Mouse (Mus musculus): ENCODE results near the gene Tmtc2.

The Tmtc2 gene

DNA sequence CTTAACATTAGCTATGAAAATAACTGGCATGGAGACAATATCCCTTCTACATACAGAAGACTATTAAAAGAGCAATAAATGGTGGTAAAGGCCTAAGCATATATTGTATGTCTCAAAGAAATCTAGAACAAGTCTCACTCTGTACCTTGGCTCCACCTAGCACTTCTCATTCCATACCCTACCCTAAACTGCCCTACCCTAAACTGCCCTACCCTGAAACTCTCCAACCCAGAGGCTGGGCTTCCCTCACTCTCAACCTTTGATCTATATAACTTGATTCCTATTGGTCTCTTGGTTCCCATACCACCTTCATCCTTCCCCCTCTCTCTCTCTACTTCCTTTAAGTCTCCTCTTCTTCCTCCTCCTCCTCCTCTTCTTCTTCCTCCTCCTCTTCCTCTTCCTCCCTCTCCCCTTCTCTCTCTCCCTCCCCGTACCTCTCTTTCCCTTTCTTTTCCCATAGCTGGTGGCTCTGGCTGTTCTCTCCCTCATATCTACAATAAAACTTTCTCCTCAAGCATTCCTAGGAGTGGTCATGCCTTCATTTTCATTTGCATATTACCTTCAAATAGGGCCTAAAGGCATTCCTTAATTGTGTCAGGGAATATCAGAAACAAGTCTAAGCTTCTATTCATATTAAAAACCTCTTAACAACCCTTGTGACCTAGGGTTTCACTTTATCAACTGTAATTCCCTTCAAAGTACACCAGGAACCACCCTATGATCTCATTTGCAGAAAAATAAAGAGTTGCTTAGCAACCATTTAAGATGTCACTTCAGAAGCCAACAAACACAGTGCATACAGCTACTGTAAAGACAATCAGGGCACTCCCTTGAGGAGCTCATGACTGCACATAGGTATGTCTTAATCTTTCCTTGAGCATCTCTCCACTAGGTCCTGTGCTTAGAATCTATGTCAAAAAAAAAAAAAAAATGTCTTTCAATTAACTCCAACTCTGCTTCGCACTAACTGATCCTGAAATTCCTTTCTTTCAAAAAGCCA is 29.9 kb downstream of the Tmtc2 start:
- DNase-seq (ENCODE audit: low spot score) = no peak

DNA sequence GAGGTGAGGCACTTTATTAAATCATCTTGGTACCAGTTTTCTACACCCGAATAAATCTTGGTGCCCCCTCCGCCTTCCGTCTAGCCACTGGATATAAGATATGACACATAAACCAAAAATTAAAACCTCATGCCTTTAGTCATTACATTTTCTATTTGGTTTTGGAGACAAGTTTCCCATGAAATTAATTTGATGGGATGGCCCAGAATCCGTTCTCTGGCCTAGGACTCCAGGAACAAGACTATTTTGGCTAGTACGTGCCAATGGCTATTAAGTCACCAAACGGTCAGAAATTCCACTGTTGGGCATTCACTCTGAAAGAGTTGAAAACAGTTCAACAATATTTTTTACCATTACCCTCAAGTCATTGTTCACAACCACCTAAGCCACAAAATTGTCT is 32.2 kb downstream of the Tmtc2 start:
- no peak for DNase-seq (ENCODE audit: low spot score)

DNA sequence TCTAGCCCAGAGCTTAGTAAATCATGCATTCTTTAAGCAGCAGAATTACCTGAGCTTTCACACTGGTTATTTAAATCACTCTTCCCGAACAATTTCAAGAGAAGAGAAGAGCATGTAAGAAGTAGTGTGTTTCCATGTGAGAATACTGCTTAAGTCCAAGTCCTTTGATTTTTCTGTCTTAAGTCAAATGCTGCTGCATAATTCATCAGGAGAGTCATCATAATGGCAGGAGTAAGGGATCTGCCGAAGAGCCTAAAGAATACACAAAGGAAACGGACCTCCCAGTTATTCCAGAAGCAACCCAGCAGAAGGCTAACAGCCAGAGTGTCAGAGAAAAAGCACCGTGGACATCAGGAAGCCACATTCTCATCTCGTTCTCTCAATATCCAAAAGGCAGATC is 34.6 kb downstream of the Tmtc2 start:
- no peak for DNase-seq (ENCODE audit: low spot score)

DNA sequence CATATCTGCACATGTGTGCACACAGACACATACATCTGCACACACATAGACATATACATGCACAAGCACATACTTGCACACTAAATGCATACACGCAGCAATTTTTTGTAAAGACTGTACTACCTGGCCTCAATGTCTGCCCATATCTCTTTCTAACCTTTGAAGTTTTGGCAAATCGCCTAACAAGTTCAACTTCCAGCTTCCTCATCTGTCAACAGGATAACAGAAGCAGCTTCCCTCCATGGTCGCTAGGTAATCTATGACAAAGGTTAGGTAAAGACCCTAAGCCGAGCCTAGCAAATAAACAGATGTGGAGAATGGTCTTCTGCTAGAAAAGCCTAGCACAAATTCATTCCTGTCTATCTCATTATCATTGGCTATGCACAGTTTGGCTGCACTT is 37.3 kb downstream of the Tmtc2 start:
- DNase-seq (ENCODE audit: low spot score) = no peak

DNA sequence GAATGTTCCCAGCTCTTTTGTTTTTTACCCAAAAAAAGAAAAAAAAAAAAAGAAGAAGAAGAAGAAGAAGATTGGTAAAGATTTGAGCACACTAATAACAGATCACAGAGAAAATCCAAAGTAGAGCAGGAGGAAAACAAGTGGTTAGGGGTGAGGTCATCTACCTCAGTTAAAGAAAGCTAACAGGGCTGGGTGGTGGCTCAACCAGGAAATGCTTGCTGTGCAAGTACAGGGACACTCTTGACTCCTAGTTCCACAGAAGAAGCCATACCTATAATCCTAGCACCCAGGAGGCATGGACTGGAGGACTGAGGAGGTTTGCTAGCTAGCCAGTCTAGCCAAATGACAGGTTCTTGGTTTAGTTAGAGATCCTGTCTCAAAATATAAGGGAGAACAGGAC is 38.4 kb downstream of the Tmtc2 start:
- no peak for DNase-seq (ENCODE audit: low spot score)

DNA sequence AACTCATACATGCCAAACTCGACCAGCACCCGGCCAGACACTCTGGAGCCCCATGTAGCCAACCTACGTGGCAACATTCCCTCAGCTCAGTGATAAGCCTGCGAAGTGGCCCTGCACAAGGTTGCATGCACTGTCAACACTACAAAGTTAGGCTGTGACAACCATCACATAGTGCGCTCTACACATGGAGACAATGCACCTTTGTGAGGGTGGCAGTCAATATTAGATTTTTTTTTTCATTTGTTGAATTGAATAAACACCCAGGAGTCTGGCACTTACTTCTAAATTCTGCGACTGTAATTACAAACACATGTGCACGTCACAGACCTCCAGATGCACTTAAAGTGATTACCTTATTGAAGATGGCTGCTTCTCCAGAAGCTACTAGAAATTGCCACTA is 41.5 kb downstream of the Tmtc2 start:
- no peak for DNase-seq (ENCODE audit: low spot score)

DNA sequence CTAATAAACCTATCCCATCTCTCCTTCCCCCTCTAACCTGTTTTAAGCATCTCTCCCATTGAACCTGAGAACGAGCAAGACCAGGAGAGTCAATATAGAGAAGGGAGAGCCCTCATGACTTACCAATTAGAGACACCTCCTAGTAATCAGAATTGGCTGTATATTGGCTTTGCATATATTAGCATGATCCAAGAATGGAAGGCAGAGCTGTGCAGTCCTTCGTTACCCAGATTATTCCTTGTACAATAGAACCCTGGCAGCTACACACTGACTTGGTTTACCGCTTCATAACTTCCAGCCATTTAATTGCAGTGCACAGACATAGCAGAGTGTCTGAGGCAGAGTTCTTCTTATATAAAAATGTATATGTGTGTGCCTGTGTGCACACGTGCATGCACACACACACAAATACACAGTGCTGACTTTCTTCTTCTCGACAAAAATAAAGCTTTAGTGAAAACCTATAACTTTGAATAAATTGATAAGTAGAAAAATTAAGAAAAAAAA is 42.2 kb downstream of the Tmtc2 start:
- DNase-seq (ENCODE audit: low spot score) = no peak

DNA sequence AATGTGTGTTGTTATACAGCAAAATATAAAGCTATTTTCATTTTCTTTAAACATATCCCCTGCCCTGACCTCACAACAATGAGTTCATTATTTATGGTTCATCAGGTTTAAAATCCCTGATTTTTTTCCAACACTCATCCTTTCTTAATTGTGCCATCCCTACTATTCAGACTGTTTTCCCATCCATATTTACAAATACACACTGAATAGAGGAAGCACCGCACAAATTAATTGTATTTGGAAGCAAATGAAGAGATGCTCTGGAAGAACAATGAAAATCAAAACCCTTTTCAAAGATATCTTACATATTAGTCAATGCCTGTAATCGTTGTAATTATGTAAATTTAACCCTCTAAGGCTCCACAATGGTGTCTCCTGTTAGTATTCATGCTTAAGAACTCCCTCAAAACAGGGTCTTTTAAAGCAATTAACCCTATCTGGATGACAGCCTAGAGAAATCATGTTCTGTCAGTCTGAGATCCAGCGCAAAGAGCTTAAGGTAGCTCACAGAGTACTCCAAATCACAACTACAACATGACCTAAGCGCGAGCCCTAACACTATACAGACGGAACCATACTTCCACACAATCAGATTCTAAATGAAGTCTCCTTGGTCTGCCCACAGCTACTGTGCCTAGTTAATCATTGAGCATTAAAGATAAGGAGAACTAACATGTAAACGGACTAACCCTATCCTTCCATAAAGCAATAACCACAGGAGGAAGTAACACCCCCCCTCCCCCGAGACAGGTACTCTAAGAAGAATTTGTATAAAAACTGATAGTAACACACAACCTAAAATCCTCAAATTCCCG is 43.0 kb downstream of the Tmtc2 start:
- peak; percentile 52 for DNase-seq (ENCODE audit: low spot score)

DNA sequence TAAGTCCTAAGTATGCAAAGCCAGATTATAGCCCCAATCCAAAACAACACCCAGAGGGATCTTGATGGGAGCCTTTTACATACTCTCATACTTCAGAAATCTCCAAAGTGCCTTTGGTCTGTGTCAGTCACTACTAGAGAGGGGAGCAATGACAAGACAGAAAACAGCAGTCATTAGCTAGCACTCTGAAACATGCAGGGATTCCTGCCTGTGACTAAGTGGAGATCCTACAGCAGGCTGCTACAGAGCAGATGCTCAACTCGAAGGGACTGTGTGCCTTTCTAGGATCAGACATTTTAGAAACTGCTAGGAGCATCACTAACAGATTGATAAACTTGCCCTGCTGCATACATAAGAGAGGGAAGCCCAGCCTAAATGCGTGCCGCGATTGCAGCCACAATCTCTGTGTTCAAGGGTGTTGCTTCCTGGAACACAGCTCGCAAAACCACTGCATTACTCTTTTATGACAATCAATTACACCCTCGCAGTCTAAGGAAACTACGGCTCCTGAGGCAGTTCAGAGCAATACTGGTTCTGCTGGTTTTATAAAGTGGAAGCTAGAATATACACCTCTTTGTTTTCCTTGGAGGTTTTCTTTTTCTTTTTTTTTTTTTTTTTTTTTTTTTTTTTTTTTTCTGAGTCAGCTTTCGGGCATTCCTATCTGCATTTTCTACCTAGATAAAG is 50.7 kb downstream of the Tmtc2 start:
- no peak for DNase-seq (ENCODE audit: low spot score)

DNA sequence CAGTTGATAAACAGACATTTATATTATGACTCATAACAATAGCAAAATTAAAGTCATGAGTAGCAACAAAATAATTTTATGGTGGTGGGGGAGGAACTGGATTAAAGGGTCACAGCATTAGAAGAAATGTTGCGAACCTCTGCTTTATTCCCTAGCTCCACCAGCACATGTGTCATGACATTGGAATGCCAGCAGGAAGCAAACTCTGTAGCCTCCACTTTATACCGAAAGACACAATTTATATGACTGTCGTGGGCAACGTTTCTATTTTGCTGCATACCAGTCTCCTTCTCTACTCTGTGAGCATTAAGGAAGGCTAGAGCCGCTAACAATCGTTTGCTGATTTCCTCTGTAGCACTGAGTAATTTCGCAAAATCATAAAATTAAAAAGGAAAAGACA is 51.8 kb downstream of the Tmtc2 start:
- no peak for DNase-seq (ENCODE audit: low spot score)

DNA sequence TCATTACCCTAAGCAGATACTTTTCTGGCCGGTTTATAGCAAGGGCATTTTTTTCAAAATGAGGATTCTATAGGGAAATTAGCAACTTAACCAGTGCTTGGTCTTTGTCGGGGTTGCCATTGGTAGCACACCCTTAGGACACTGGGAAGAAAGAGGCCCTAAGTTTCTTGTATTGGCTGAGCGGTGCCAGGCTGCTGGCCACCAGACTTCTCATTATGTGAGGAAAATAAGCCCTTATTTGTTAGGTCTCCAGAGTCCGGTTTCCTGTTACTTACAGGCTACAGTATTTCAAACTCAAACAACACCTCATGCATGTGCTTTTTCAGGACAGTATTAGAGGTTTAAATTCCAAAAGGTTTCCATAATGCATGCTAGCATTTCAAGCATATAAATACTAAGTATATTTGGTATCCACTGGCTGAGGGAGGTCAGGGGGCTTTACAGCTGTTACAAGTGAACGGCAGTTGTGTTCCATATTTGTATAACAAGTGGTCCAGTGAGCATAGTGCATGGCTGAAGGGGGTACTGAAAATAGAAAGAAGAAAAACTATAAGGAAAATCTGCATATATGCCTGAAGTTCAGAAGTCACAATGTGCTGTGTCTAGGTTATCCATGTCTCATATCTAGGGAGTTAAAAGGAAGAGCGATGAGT is 55.0 kb downstream of the Tmtc2 start:
- DNase-seq (ENCODE audit: low spot score) = no peak

DNA sequence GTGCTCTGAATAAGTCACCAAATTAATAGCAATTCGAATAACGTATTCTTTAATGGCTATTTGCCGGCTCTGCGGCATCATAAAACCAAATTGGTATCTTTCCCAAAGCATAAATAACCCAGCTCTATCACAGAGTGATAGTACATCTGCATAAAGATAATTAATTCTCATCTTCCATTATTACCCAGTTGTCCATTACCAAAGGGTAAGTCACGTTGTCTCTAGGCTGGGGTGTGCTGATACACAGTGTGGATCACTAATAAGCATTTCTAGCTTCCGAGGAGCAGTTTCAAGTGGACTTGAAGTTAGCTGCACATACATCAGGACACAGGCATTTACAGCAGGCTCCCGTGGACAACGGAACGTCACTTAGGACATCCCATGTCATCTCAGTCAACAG is 56.1 kb downstream of the Tmtc2 start:
- no peak for DNase-seq (ENCODE audit: low spot score)

DNA sequence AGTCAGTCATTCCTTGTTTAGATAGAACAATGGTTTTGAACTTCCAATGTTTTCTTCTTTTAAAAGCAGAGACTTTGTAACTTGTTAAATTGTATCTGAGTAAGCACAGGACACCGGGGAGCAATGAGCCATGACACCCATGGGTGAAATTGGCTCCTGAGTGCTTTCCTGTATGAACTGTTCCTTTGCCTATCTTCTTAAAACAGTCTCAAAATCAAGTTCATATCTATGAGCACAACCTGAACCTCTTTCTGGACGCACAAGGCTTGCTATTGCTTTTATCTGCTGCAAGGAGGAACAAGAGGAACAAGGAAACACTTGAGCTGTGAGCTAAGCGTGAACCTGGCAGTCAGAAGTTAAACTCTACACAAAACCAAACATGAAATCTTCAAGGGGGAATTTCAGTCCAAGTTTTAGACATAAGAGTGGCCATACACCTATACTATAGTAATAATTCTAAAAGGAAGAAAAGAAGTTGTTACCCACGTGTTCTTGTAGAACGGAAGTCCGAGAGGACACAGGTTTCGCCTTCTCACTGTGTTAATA is 60.4 kb downstream of the Tmtc2 start:
- DNase-seq (ENCODE audit: low spot score) = no peak

DNA sequence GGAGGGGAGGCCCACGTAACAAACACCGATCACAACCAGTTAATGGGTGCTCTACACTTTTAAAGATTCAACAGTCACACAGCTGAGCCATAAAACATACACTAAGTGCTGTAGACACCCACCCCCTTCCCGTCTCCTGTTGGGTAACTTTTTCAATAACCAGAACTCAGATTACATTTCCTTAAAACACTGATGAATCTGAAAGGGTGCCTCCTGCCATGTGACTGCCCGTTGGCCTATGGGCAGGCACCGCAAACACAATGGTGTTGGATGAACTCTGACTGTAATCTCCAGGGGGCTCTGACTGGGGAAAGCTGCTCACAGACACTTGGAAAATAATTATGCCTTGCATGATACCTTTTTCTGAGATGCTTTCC is 64.4 kb downstream of the Tmtc2 start:
- DNase-seq (ENCODE audit: low spot score) = peak; percentile 48

DNA sequence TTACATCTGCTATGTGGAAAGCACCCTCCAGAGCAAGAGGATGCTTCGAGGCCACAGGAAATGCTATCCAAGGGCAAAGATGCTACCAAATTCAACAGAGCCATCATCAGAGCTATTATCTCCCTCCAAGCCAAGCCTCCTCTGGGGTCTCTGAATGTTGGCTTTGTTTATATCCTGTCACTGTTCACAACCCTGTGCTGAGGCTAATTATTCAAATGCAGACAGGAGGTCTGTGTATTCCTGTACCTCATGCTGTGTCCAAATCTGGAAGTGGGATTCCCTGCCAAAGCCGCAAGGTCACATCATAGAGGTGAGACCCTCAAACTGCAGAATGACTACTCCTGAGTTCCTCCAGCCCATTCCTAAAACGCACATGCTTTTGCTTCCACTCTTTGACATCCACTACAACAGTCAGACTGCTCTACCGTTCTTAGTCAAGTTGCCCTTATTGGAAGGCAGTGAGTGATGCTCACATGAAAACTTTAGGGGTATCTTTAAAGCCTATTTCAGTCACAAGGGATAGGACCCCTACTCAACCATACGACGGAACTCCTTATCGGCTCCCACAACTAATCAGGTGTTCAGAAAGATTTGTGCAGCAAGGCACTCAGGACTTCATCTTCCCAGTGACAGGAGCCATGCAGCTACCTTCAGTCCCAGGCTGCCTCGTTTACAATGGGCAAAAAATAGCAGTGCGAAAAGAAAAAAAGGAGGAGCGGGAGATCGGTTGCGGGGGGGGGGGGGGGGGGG is 64.9 kb downstream of the Tmtc2 start:
- no peak for DNase-seq (ENCODE audit: low spot score)

DNA sequence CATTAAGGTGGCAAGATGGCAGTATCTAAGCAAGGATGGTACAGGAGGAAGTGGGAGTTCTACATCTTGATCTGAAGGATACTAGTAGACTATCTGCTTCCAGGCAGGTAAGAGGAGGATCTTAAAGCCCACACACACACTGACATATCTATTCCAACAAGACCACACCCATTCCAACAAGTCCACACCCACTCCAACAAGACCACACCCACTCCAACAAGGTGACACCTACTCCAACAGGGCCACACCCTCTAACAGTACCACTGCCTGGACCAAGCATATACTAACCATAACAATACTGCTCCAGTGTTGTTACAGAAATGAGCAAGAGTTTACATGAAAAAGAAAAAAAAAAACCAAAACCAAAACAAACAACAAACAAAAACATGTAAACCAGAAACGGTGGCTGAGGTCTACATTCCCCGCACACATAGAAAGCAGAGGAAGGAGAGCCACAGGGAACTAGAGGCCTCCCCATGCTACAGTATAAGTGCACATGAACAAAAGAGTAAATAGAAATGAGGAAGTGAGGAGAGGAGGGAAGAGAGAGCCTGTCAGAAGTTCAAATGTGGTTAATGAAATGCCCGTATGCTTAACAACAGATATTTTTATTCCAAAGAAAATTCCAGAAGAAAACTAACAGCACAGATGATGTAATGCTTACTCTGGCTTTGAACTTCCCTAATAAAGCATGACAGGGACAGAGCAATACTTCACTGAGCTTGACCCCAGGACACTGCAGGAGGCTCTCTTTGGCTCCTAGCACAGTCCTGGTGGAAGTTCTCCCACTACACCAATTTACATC is 66.1 kb downstream of the Tmtc2 start:
- peak; percentile 25 for DNase-seq (ENCODE audit: low spot score)

DNA sequence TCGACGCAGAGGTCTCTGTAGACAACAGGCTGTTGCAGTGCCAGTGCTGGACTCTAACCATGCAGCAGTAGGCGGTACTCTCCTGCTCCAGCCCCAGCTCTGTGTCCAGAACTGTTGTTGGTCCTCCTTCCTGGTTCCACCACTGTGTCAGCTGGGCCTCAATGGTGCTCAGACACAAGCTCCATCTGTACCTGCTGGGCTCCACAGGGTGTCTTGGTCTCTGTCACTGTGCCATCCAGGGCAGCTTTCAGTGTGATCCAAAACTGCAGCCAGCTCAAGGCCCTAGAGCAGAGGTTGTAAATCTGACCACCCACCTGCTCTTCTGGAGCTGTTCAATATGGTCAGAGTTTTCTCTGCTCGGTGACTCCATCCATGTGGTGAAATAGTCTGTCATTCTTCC is 68.2 kb downstream of the Tmtc2 start:
- no peak for DNase-seq (ENCODE audit: low spot score)

DNA sequence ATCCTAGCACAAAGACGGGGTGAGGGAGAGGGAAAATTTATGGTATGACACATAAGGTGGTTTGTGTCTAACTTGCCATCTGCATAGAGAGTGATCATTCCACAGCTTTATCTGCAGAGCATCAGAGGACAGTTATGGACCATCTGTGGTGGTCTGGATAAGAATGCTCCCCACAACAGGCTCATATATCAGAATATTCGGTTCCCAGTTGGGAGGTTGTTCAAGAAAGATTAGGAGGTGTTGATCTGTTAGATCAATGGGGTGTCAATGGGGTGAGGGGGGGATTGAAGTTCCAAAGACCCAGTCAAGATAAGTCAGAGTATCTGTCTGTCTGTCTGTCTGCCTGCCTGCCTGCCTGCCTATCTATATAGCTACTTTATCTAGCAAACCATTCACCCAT is 69.8 kb downstream of the Tmtc2 start:
- no peak for DNase-seq (ENCODE audit: low spot score)

DNA sequence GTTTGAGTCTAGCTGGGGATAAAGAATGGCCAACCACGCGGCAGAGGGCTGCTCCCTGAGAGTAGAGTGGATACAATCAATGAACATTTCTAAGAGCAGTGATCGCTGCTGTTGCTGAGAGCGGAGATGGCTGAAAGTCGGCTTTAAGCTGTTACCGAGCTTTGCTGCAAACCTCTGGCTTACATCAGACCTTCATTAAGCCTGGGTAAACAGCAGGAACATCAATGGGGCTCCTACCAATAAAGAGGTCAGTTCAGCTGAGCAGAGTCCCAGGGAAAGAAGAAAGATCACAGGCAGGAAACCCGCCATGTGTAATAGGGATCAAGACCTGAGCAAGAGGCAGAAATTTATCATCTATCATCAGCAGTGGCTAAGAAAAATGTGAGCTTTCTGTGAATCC is 72.5 kb downstream of the Tmtc2 start:
- no peak for DNase-seq (ENCODE audit: low spot score)

DNA sequence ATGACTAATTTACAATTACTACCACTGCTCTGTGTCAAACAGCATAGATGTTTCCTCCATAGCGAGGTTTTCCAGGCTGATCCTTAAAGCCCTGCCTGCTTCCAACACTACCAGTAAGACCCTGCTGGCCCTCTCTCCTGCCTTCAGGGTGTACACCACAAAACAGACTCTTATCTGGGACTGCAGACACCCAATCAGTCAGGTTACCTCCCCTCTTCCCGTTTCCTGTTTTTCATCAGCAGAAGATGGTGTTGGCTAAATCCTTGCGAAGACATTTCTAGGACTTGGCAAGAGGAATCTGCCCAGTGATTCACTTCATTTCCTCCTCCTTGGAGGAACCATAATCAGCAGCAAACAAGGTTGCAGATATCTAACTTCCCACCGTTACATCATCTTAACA is 73.8 kb downstream of the Tmtc2 start:
- no peak for DNase-seq (ENCODE audit: low spot score)
